Mouse (Mus musculus): ENCODE data around the gene Arid3c. TPM values are rescaled to one million over a fixed set of nuclear protein-coding genes. Genes with fewer than 3 reads are reported as not detected.
A peak's percentile ranks its signal among the peaks of the same experiment; 100 is the strongest.

The Arid3c gene
- polyA plus RNA-seq, 1 experiment from 2014 or later: 1.2 TPM

DNA sequence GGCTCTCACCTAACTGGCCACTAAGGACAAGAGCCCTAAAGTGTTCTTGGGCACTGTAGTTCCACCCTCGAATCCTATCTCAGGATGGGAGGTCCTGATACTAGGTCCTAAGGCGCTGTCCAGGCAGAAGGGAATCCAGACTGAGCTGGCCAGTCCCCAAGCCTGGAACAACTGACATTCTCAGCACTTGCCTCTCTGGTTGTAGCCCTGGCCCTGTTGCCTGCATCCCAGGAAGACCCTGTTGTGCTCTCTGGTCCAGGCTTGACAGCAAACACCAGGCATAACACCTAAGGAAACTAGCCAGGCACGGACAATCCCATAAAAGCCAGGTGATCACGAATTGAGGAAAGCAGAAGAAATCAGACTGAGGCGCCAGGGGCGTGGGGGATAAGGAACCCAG lies 48.2 kb downstream of the Arid3c start:
- H3K27me3 ChIP-seq (ENCODE audit: control insufficient read depth, insufficient read depth, low read length): no peaks in the 10 kb centered on the region
- H3K9ac ChIP-seq (ENCODE audit: low read length): peak overlapping the region; percentile 38; the same call in 1 of the 2 replicates
- H3K4me1 ChIP-seq (ENCODE audit: control insufficient read depth, insufficient read depth, low read length): peaks cover 37% of the 10 kb centered on the region
- H3K27ac ChIP-seq (ENCODE audit: low read depth, low read length): peak overlapping the region; percentile 60
- DNase-seq (ENCODE audit: low spot score) (no peak), ATAC-seq (ENCODE audit: insufficient read depth, low FRiP score, low TSS enrichment) (no peak)
- H3K36me3 ChIP-seq (ENCODE audit: control insufficient read depth, insufficient read depth, low read length): no peaks in the 10 kb centered on the region
- no peaks in the 10 kb centered on the region for H3K9me3 ChIP-seq (ENCODE audit: control insufficient read depth, low read length)
- H3K4me2 ChIP-seq (ENCODE audit: low read depth): peak overlapping the region; percentile 25
- H3K4me3 ChIP-seq (ENCODE audit: low read depth, low read length): no peak overlapping the region
- 34% methylated on average over 6 of the region's 6 CpGs for WGBS

DNA sequence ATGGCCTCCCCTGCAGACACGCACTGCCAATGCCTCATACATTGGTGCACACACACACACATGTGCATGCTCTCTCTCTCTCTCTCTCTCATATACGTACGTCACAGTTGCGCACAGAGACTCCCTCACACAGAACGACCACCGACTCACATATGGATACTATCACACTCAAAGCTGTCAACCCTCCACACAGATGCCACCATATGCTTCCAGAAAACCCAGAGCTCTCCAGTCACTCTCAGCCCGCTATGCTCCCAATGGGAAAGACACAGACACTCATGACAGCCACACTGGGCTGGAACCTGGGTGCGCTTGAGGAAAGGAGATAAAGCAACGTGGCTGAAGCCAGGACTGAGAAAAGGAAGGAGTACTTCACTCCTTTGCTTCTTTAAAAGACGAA lies 49.0 kb downstream of the Arid3c start:
- Histone ChIP-seq H3K9ac (ENCODE audit: low read length) (peak overlapping the region; percentile 38; the same call in 1 of the 2 replicates), H3K4me3 (ENCODE audit: low read depth, low read length) (no peak overlapping the region), H3K4me2 (ENCODE audit: low read depth) (no peak overlapping the region), H3K27me3 (ENCODE audit: control insufficient read depth, insufficient read depth, low read length) (no peaks in the 10 kb centered on the region), H3K36me3 (ENCODE audit: control insufficient read depth, insufficient read depth, low read length) (no peaks in the 10 kb centered on the region), H3K4me1 (ENCODE audit: control insufficient read depth, insufficient read depth, low read length) (peaks cover 44% of the 10 kb centered on the region), H3K27ac (ENCODE audit: low read depth, low read length) (no peak overlapping the region), H3K9me3 (ENCODE audit: control insufficient read depth, low read length) (no peaks in the 10 kb centered on the region)
- DNase-seq (ENCODE audit: low spot score) (no peak), ATAC-seq (ENCODE audit: insufficient read depth, low FRiP score, low TSS enrichment) (no peak)
- 71% methylated on average over 10 of the region's 10 CpGs for WGBS

- no peak overlapping the region for H3K9ac ChIP-seq (ENCODE audit: low read length)
- no peak overlapping the region for H3K4me2 ChIP-seq (ENCODE audit: low read depth)
- no peak overlapping the region for H3K4me3 ChIP-seq (ENCODE audit: low read depth, low read length)
- peaks cover 49% of the 10 kb centered on the region for H3K4me1 ChIP-seq (ENCODE audit: control insufficient read depth, insufficient read depth, low read length)
- H3K36me3 ChIP-seq (ENCODE audit: control insufficient read depth, insufficient read depth, low read length): no peaks in the 10 kb centered on the region
- no peak for ATAC-seq (ENCODE audit: insufficient read depth, low FRiP score, low TSS enrichment)
- 75% methylated on average over 4 of the region's 4 CpGs for WGBS
- no peaks in the 10 kb centered on the region for H3K27me3 ChIP-seq (ENCODE audit: control insufficient read depth, insufficient read depth, low read length)
- no peak for DNase-seq (ENCODE audit: low spot score)
- H3K9me3 ChIP-seq (ENCODE audit: control insufficient read depth, low read length): no peaks in the 10 kb centered on the region
- no peak overlapping the region for H3K27ac ChIP-seq (ENCODE audit: low read depth, low read length)
These were observed 49.8 kb downstream of the Arid3c start for GRCm38 (mm10) chr4:41681176-41681575.

DNA sequence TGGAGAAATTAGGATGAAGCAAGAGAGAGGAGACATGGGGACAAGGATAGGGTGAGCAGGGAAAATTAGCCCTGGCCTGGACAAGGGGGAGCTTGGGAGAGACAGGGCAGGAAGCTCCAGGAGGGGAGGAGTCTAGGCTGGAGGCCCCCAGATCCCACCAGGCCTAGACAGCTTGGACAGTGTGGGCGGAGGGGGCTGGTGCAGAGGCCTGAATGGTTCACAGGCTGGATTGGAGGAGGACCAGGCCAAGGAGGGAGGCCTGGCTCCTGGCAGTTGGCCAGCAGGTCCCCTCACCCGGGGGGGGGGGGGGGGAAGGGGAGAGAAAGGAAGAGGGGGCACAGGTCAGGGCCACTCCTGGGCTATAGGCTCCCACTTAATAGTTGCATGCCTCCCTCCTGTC lies 51.7 kb downstream of the Arid3c start:
- no peaks in the 10 kb centered on the region for H3K27me3 ChIP-seq (ENCODE audit: control insufficient read depth, insufficient read depth, low read length)
- no peak overlapping the region for H3K4me2 ChIP-seq (ENCODE audit: low read depth)
- ATAC-seq (ENCODE audit: insufficient read depth, low FRiP score, low TSS enrichment): no peak
- DNase-seq (ENCODE audit: low spot score): no peak
- H3K27ac ChIP-seq (ENCODE audit: low read depth, low read length): no peak overlapping the region
- H3K36me3 ChIP-seq (ENCODE audit: control insufficient read depth, insufficient read depth, low read length): no peaks in the 10 kb centered on the region
- no peak overlapping the region for H3K9ac ChIP-seq (ENCODE audit: low read length)
- peaks cover 61% of the 10 kb centered on the region for H3K4me1 ChIP-seq (ENCODE audit: control insufficient read depth, insufficient read depth, low read length)
- H3K9me3 ChIP-seq (ENCODE audit: control insufficient read depth, low read length): no peaks in the 10 kb centered on the region
- H3K4me3 ChIP-seq (ENCODE audit: low read depth, low read length): no peak overlapping the region
- WGBS: 88% methylated on average over 1 of the region's 2 CpGs

- WGBS: 81% methylated on average over 6 of the region's 6 CpGs
- no peak for ATAC-seq (ENCODE audit: insufficient read depth, low FRiP score, low TSS enrichment)
- H3K4me1 ChIP-seq (ENCODE audit: control insufficient read depth, insufficient read depth, low read length): peaks cover 64% of the 10 kb centered on the region
These were observed 52.1 kb downstream of the Arid3c start for GRCm38 (mm10) chr4:41678863-41679262.

DNA sequence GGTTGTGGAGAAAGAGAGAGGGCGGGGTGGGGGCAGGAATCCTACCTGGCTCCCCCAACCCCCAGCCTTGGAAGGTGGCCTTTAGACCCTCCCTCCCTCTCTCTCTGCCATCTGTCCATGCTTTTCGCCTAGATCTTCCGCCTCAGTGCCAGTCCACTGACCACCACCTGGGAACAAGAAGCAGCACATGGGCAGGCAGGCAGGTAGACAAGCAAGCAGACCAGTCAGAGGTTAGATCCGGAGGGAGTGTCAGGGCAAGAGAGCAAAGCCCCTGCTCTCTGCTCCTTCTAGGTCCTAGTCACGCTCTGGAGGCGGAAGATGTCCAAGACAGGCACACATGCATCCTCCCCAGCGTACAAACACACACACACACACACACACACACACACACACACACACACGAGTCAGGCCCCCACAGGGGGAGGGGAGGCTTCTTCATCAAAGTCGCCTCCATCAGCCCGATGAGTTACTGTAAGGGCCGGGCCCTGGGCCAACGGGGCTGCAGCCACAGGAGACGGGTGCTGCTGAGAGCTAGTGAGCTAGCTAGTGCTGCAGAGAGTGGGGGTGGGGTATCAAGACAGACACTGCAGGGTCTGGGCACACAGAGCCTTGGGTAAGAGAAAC lies 53.8 kb downstream of the Arid3c start:
- H3K4me1 ChIP-seq (ENCODE audit: control insufficient read depth, insufficient read depth, low read length): peaks cover 67% of the 10 kb centered on the region
- 43% methylated on average over 13 of the region's 13 CpGs for WGBS
- H3K9me3 ChIP-seq (ENCODE audit: control insufficient read depth, low read length): no peaks in the 10 kb centered on the region
- ATAC-seq (ENCODE audit: insufficient read depth, low FRiP score, low TSS enrichment) (peak; percentile 31; the same call in 1 of the 2 replicates), DNase-seq (ENCODE audit: low spot score) (no peak)
- peak overlapping the region; percentile 22; the same call in 1 of the 2 replicates for H3K9ac ChIP-seq (ENCODE audit: low read length)
- 0 out of 2 replicates have a peak overlapping the region, but pooled peaks have one; percentile 27 for H3K27ac ChIP-seq (ENCODE audit: low read depth, low read length)
- H3K27me3 ChIP-seq (ENCODE audit: control insufficient read depth, insufficient read depth, low read length): no peaks in the 10 kb centered on the region
- H3K36me3 ChIP-seq (ENCODE audit: control insufficient read depth, insufficient read depth, low read length): no peaks in the 10 kb centered on the region
- no peak overlapping the region for H3K4me3 ChIP-seq (ENCODE audit: low read depth, low read length)
- H3K4me2 ChIP-seq (ENCODE audit: low read depth): no peak overlapping the region

More at GRCm38 (mm10) chr4:41678863-41679262, 52.1 kb downstream of the Arid3c start:
- no peak overlapping the region for H3K4me3 ChIP-seq (ENCODE audit: low read depth, low read length)
- no peak overlapping the region for H3K27ac ChIP-seq (ENCODE audit: low read depth, low read length)
- no peak overlapping the region for H3K9ac ChIP-seq (ENCODE audit: low read length)
- no peak overlapping the region for H3K4me2 ChIP-seq (ENCODE audit: low read depth)
- DNase-seq (ENCODE audit: low spot score): no peak
- H3K36me3 ChIP-seq (ENCODE audit: control insufficient read depth, insufficient read depth, low read length): no peaks in the 10 kb centered on the region
- H3K27me3 ChIP-seq (ENCODE audit: control insufficient read depth, insufficient read depth, low read length): no peaks in the 10 kb centered on the region
- H3K9me3 ChIP-seq (ENCODE audit: control insufficient read depth, low read length): no peaks in the 10 kb centered on the region

DNA sequence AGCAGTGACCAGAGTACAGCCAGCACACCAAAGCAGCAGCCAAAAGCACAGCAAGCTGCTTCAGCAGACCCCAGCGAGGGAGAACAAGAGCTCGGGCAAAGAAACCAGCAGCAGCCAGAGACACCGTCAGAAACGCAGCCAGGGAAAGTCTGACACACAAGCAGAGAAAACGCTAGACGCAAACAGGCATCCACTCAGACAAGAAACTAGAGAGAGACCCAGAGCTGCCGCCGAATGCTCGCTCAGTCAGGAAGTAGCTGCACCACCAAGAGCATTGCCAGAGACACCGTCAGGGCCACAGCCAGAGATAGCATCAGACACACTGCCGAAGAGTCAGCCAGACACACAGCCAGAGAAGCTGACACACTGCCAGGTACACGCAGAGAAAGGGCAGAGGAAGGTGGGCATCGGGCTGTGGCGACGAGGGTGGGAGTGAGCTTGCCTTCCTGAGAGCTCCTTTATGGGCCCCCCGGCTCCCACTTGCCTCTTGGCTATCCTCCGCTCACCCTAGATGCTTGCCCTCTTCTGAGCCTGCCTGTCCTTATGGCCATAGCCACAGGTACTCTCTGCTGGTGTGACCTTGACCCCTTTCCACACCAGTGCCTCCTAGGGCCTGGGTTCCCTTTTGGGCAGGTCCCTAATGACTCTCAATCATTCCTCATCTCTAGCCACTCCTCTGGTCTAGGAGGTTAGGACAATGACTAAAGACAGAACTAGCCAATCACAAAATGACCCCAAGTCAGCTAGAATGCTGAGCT lies 54.5 kb downstream of the Arid3c start:
- Histone ChIP-seq H3K4me1 (ENCODE audit: control insufficient read depth, insufficient read depth, low read length) (peaks cover 69% of the 10 kb centered on the region), H3K9ac (ENCODE audit: low read length) (peak overlapping the region; percentile 22; the same call in 1 of the 2 replicates), H3K36me3 (ENCODE audit: control insufficient read depth, insufficient read depth, low read length) (no peaks in the 10 kb centered on the region), H3K4me2 (ENCODE audit: low read depth) (no peak overlapping the region), H3K9me3 (ENCODE audit: control insufficient read depth, low read length) (no peaks in the 10 kb centered on the region), H3K27ac (ENCODE audit: low read depth, low read length) (0 out of 2 replicates have a peak overlapping the region, but pooled peaks have one; percentile 27), H3K4me3 (ENCODE audit: low read depth, low read length) (no peak overlapping the region), H3K27me3 (ENCODE audit: control insufficient read depth, insufficient read depth, low read length) (no peaks in the 10 kb centered on the region)
- ATAC-seq (ENCODE audit: insufficient read depth, low FRiP score, low TSS enrichment) (no peak), DNase-seq (ENCODE audit: low spot score) (no peak)
- WGBS: 82% methylated on average over 17 of the region's 17 CpGs

All from neural tube, embryonic 11.5 days (tissue).